Mouse (Mus musculus) kidney, adult 2 months (tissue): ENCODE measurements around the gene Rbfox3. TPM values are rescaled to one million over a fixed set of nuclear protein-coding genes. Genes with fewer than 3 reads are reported as not detected.

Experiments used
- DNase-seq: peaks from one replicate; pipeline ENCODE4 v3.0.0; 2021
- H3K27ac ChIP-seq: fragments of 200-500 bp; 2 replicates; pipeline ENCODE4 v1.5.1; 2012; ENCODE audit warnings: low read depth, low read length, control low read depth, inconsistent platforms; ENCODE audit not compliant: insufficient read depth
- H3K27me3 ChIP-seq: fragments of 200-500 bp; replicated peaks from 2 replicates; pipeline ENCODE4 v1.6.1; 2012; ENCODE audit warnings: mild to moderate bottlenecking, moderate library complexity, low read length, inconsistent platforms; ENCODE audit not compliant: control insufficient read depth, insufficient read depth
- H3K36me3 ChIP-seq: fragments of 200-500 bp; 2 replicates; pipeline ENCODE4 v1.6.1; 2012; ENCODE audit warnings: mild to moderate bottlenecking, moderate library complexity, low read length, inconsistent platforms; ENCODE audit not compliant: control insufficient read depth, insufficient read depth
- H3K4me1 ChIP-seq: fragments of 200-500 bp; 2 replicates; pipeline ENCODE4 v1.6.1; 2011; ENCODE audit warnings: low read length; ENCODE audit not compliant: control insufficient read depth, insufficient read depth
- H3K4me3 ChIP-seq: fragments of 200-500 bp; 2 replicates; pipeline ENCODE4 v1.5.1; 2011; ENCODE audit warnings: mild to moderate bottlenecking, low read depth, low read length, control low read depth; ENCODE audit not compliant: insufficient read depth
- CTCF ChIP-seq: fragments of 200-500 bp; conservative IDR thresholded peaks from 2 replicates; pipeline ENCODE4 v1.5.1; 2011; ENCODE audit warnings: low read depth, mild to moderate bottlenecking, control low read depth, low read length, moderate library complexity, mixed read lengths; ENCODE audit not compliant: insufficient read depth, insufficient read length
- POLR2A ChIP-seq: fragments of 200-500 bp; IDR thresholded peaks from one replicate; pipeline ENCODE4 v1.6.1; 2011; ENCODE audit warnings: low read depth, low read length, control low read depth
- WGBS: fragments of 180-500 bp; shearing (Covaris S2); methylation state at CpG from one replicate; pipeline ENCODE4 v1.1.7; 2018; 5-methylcytosine and 5-hydroxymethylcytosine counted together
- polyA plus RNA-seq: library from polyadenylated mRNA; depleted of rRNA; stranded (reverse); fragments of >200 nt; gene quantifications from 2 replicates; pipeline ENCODE4 v1.2.3, GENCODE M21; 2012

Gene Rbfox3
- polyA plus RNA-seq, 1 experiment, result 0.27 TPM

DNA sequence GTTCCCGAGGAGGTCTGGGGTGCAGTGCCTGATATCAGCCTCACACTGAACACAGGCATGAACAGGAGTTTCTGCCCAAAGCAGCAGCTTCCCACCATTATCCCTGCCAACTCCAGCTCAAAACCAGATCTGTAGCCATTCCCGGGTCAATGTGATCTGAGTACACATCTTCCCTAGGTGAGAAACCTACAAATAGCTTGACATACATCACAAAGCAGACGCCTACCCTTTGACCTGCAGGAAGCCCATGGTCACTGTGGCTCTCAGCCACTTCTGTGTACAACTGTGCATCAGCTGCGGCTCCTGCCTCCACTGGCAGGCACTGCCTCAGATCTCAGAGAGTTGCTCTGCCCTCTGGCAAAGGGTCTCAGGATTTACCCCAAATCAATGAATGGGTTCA lies 28.3 kb upstream of the Rbfox3 start:
- no peaks in the 10 kb centered on the region for H3K36me3 ChIP-seq
- no peak overlapping the region for H3K4me3 ChIP-seq
- no peak for DNase-seq
- no peaks in the 10 kb centered on the region for H3K4me1 ChIP-seq
- WGBS, result 82% methylated on average over 4 of the region's 4 CpGs
- H3K27ac ChIP-seq, result no peak overlapping the region
- TF ChIP-seq CTCF, result no peak
- TF ChIP-seq POLR2A, result no peak
- no peaks in the 10 kb centered on the region for H3K27me3 ChIP-seq

DNA sequence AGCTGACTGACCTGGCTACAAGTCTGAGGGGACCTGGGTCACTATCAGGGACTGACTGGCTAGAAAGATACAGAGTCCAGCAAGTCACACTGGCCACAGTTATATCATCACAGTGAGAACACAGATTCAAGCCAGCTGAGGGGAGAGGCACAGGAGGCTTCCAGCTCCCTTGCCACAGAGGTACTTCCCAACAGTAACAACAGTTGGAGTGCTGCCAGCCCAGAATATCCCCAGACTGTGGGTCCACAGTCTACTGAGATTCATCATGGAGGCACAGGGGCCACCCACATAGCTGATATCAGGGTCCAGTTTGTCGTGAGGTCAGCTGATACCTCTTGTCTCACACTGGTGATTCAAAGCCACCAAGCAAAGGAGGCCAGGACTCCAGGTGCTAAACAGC lies 23.5 kb upstream of the Rbfox3 start:
- Histone ChIP-seq H3K27me3 (no peaks in the 10 kb centered on the region), H3K27ac (no peak overlapping the region), H3K4me3 (no peak overlapping the region), H3K36me3 (no peaks in the 10 kb centered on the region), H3K4me1 (no peaks in the 10 kb centered on the region)
- no peak for DNase-seq
- TF ChIP-seq CTCF, result no peak
- no peak for TF ChIP-seq POLR2A
- 13% methylated on average over 1 of the region's 1 CpGs for WGBS

DNA sequence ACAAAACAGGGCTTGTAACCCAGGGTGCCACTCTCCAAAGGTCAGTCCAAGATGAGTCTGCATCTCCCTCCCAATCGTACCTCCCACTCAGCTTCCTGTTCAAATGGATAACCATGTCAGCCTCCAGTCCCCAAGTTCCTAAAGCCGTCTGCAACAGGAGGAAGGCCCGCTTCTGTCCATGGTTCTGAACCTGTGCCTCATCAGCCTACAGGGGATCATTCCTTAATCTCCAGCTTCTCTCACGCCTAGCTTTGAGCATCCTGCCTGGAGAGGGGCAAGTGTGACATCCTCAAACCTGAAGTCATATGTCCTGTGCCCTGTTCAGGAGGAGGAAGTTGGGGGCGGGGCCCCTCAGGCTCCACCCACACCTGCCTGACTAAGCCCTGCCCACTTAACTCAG lies 15.7 kb upstream of the Rbfox3 start:
- DNase-seq, result no peak
- Histone ChIP-seq H3K36me3 (no peaks in the 10 kb centered on the region), H3K4me3 (no peak overlapping the region), H3K27me3 (no peaks in the 10 kb centered on the region), H3K4me1 (no peaks in the 10 kb centered on the region), H3K27ac (no peak overlapping the region)
- TF ChIP-seq CTCF, result no peak
- no peak for TF ChIP-seq POLR2A
- 4% methylated on average over 5 of the region's 5 CpGs for WGBS

DNA sequence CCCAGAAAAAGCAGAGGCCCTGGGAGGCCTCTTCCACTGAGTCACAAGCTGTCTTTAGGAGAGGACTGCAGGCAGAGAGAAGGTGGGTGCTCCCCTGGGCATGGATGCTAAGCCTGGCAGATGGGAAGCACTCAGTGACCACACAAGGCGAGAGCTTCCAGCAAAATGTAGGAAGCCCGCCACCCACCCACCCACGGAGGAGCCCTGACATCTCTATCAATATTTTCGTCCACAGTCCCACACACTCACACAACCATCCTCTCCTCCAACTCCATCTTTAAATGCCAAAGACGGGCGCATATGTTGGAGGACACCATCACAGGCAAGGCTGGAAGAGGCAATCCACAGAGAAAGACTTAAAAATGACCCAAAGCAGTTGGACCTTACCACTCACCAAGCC lies 10.5 kb upstream of the Rbfox3 start:
- DNase-seq, result no peak
- 83% methylated on average over 6 of the region's 6 CpGs for WGBS
- Histone ChIP-seq H3K4me3 (no peak overlapping the region), H3K36me3 (no peaks in the 10 kb centered on the region), H3K27me3 (no peaks in the 10 kb centered on the region), H3K4me1 (no peaks in the 10 kb centered on the region), H3K27ac (no peak overlapping the region)
- TF ChIP-seq CTCF (no peak), POLR2A (no peak)

DNA sequence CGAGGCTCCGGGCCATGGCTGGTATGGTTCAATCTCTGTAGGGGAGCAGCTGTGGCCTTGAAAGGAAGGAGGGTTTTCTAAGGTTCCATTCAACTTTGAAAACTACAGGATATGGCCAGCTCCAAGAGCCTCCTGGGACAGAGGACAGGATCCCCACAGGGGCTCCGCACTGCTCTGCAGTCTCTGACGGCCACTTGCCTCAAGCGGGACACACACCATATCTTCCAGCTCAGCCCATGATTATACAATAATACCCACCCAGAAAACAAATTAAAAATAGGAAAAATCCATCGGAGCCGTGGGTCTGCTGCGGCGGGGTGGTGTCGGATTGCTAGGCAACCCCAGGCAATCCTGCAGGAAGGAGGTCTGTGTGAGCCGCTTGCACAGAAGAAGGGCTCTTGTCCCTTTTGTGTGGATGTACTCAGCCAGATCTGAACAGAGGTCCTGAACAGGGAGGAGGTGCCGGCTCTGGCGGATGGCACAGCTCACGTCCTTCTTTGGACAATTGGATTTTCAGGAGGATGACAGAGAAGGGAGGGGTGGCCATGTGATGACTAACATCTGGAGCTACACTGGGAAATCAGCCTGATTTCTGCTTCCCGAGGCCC lies 5.1 kb upstream of the Rbfox3 start:
- no peaks in the 10 kb centered on the region for H3K4me1 ChIP-seq
- H3K36me3 ChIP-seq, result no peaks in the 10 kb centered on the region
- H3K4me3 ChIP-seq, result no peak overlapping the region
- DNase-seq, result no peak
- no peaks in the 10 kb centered on the region for H3K27me3 ChIP-seq
- 25% methylated on average over 15 of the region's 15 CpGs for WGBS
- H3K27ac ChIP-seq, result no peak overlapping the region
- no peak for TF ChIP-seq CTCF

DNA sequence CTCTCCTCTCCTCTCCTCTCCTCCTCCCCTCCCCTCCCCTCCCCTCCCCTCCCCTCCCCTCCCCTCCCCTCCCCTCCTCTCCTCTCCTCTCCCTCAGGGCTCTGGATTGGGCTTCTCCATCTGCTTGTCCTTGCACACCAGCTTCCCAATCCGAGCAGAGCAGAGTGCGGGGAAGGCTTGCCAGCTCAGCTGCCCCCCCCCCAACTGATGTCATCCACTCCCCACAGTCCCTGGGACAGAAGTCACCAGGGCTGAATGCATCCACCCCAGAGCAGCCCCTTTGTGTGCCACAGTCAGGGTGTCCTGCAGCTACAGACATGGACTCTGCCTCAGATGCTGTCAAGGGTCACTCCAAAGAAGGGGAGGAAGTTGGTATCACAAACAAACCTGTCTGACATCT lies 4.5 kb upstream of the Rbfox3 start:
- WGBS, result 69% methylated on average over 2 of the region's 2 CpGs
- TF ChIP-seq CTCF, result no peak
- no peak for TF ChIP-seq POLR2A
- Histone ChIP-seq H3K4me3 (no peak overlapping the region), H3K27ac (no peak overlapping the region), H3K27me3 (no peaks in the 10 kb centered on the region), H3K4me1 (no peaks in the 10 kb centered on the region), H3K36me3 (no peaks in the 10 kb centered on the region)
- no peak for DNase-seq

DNA sequence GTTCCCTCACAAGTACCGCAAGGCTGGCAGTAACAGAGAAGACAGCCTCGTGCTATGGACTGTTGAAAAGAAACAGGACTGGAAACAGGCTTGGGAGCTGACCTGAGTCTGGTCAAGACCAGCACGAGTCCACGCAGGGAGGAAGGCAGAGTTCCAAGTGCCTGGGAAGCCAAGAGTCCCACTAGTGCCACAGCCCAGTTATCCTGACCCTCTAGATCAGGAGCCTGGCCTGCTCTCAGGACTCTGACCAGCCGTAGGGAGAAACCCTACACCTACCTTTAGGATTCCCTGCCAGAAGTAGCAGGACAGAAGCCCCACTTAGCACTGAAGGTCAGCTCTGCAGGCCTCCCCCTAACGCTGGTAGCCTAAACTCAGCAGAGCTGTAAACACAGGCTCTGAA lies 1.3 kb upstream of the Rbfox3 start:
- DNase-seq, result no peak
- no peaks in the 10 kb centered on the region for H3K36me3 ChIP-seq
- H3K4me3 ChIP-seq, result no peak overlapping the region
- H3K27ac ChIP-seq, result no peak overlapping the region
- 49% methylated on average over 6 of the region's 6 CpGs for WGBS
- no peaks in the 10 kb centered on the region for H3K4me1 ChIP-seq
- no peak for TF ChIP-seq CTCF
- TF ChIP-seq POLR2A, result no peak
- peaks cover 5% of the 10 kb centered on the region for H3K27me3 ChIP-seq
